Mouse (Mus musculus) adrenal gland, postnatal 25 days (tissue): ENCODE measurements around the gene Vgf. TPM values are rescaled to one million over a fixed set of nuclear protein-coding genes. Genes with fewer than 3 reads are reported as not detected.

ENCODE experiments used
- DNase-seq: peaks from one replicate; pipeline ENCODE4 v3.0.0; 2021; ENCODE audit warnings: mixed read lengths
- microRNA-seq, 2 experiments: library from miRNA; unstranded; fragments of <30 nt; microRNA quantifications; one replicate each; pipeline ENCODE4 v1.2.0; 2021
- total RNA-seq: library from RNA; stranded (reverse); gene quantifications from 2 replicates; pipeline ENCODE4 v1.2.3, GENCODE M21; 2021

Vgf gene
- total RNA-seq, 1 experiment from 2014 or later, result 7.4 TPM

- peak; percentile 67 for DNase-seq
Measured at GRCm38 (mm10) chr5:137072079-137072960, 46.1 kb downstream of the Vgf start, which contains the start of gene Serpine1. TSS of gene Serpine1 (minus strand) at chr5:137072268.

GRCm38 (mm10) chr5:137073141-137073540, 46.9 kb downstream of the Vgf start:
- no peak for DNase-seq

- DNase-seq, result no peak
Measured at GRCm38 (mm10) chr5:137074191-137074651, 48.0 kb downstream of the Vgf start.

GRCm38 (mm10) chr5:137075726-137076125, 49.5 kb downstream of the Vgf start:
- no peak for DNase-seq

- DNase-seq, result no peak
Measured at GRCm38 (mm10) chr5:137076191-137076930, 50.2 kb downstream of the Vgf start.

- no peak for DNase-seq
Measured at GRCm38 (mm10) chr5:137077187-137077586, 51.0 kb downstream of the Vgf start.

- no peak for DNase-seq
Measured at GRCm38 (mm10) chr5:137078041-137078440, 51.8 kb downstream of the Vgf start.

GRCm38 (mm10) chr5:137078616-137079015, 52.4 kb downstream of the Vgf start:
- no peak for DNase-seq

GRCm38 (mm10) chr5:137079849-137080248, 53.7 kb downstream of the Vgf start:
- no peak for DNase-seq

Small RNA genes within 50 kb of the gene (microRNA-seq; reads per million reads assigned to microRNA genes)
- gene Mir702, result 18.5 to 22.0 reads per million in 2 experiments

Other genes starting within 250 kb of the Vgf start
- gene Col26a1, start 143.2 kb upstream of the Vgf start, total RNA-seq, result 1.0 and 1.6 TPM in 2 replicates
- 31.3 and 35.6 TPM in 2 replicates for gene Ift22, start 118.2 kb upstream of the Vgf start, total RNA-seq
- gene Fis1, start 73.1 kb upstream of the Vgf start, total RNA-seq, result 150 and 200 TPM in 2 replicates
- 8.8 and 9.4 TPM in 2 replicates for gene Cldn15, start 59.8 kb upstream of the Vgf start, total RNA-seq
- 66.7 and 90.3 TPM in 2 replicates for gene Plod3, start 39.4 kb upstream of the Vgf start, total RNA-seq
- gene Znhit1, start 38.4 kb upstream of the Vgf start, total RNA-seq, result 74.8 and 85.9 TPM in 2 replicates
- 97.4 and 117 TPM in 2 replicates for gene Ap1s1, start 19.7 kb downstream of the Vgf start, total RNA-seq
- gene Serpine1, start 45.9 kb downstream of the Vgf start, total RNA-seq, result 2.0 and 3.4 TPM in 2 replicates
- 44.0 and 53.3 TPM in 2 replicates for gene Trim56, start 89.8 kb downstream of the Vgf start, total RNA-seq
- gene Muc3, start 122.9 kb downstream of the Vgf start, total RNA-seq, result not detected in 2 replicates
- gene Muc3a, start 186.0 kb downstream of the Vgf start, total RNA-seq, result 0.15 TPM in 1 of 2 replicates, not detected in the other